Mouse (Mus musculus): ENCODE data around the gene Olfr141. TPM values are rescaled to one million over a fixed set of nuclear protein-coding genes. Genes with fewer than 3 reads are reported as not detected.

The Olfr141 gene
- polyA plus RNA-seq (2012; rRNA removed), result not detected in 2 replicates

DNA sequence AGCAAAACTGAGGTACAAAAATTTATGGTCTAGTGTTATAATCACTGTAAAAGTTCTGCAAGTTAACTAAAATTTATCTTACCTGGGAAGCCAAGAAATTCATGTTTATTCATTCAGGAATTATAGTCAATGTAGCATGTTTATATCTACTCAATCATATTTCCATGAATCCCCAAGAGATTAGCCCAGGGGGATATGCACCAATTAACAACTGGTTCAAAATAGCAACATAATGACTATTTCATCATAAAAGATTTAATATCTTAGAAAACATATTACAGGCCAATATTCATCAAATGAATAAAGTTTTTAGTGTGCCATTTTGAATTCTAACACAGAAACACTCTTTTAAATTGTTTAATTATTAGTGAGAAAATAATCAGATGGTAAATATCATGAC lies at the start of gene Olfr141:
Gene Olfr141, minus strand, starts transcription at position 101 of the 400 bp plus-strand sequence.
- no peaks in the 10 kb centered on the region for H3K4me1 ChIP-seq (ENCODE audit: control insufficient read depth, insufficient read depth, low read length)

GRCm38 (mm10) chr2:86851596-86851995 lies 41.8 kb upstream of the Olfr141 start, which contains the start of gene Olfr1095:
Olfr1095 (minus strand) TSS chr2:86851696.
- TF ChIP-seq POLR2A (IDR thresholded peaks at IDR 0.05; ENCODE audit: borderline replicate concordance, extremely low read depth, low read depth, low read length) (no peak), CTCF (IDR thresholded peaks at IDR 0.05; ENCODE audit: insufficient read depth, low read length) (no peak)
- no peak for DNase-seq
- WGBS, result 86% methylated on average over 3 of the region's 3 CpGs
- no peaks in the 10 kb centered on the region for H3K4me1 ChIP-seq (ENCODE audit: control insufficient read depth, insufficient read depth, low read length)
- no peak within 1 kb of the TSS for H3K4me3 ChIP-seq (replicated peaks; ENCODE audit: extremely low read depth, low read depth, low read length)

More for the DNA sequence above, at the start of gene Olfr141:
- no peak within 1 kb of the TSS for H3K4me3 ChIP-seq (replicated peaks; ENCODE audit: extremely low read depth, low read depth, low read length)
- no peak for DNase-seq
- no peak for TF ChIP-seq POLR2A (IDR thresholded peaks at IDR 0.05; ENCODE audit: borderline replicate concordance, extremely low read depth, low read depth, low read length)
- no peak for TF ChIP-seq CTCF (IDR thresholded peaks at IDR 0.05; ENCODE audit: insufficient read depth, low read length)

GRCm38 (mm10) chr2:86824363-86824762 lies 14.5 kb upstream of the Olfr141 start, which contains the start of gene Olfr1094:
Olfr1094 (plus strand) TSS chr2:86824663.
- no peak for TF ChIP-seq POLR2A (IDR thresholded peaks at IDR 0.05; ENCODE audit: borderline replicate concordance, extremely low read depth, low read depth, low read length)
- TF ChIP-seq CTCF (IDR thresholded peaks at IDR 0.05; ENCODE audit: insufficient read depth, low read length), result no peak
- DNase-seq, result no peak
- Histone ChIP-seq H3K4me3 (replicated peaks; ENCODE audit: extremely low read depth, low read depth, low read length) (no peak within 1 kb of the TSS), H3K4me1 (ENCODE audit: control insufficient read depth, insufficient read depth, low read length) (no peaks in the 10 kb centered on the region)

DNA sequence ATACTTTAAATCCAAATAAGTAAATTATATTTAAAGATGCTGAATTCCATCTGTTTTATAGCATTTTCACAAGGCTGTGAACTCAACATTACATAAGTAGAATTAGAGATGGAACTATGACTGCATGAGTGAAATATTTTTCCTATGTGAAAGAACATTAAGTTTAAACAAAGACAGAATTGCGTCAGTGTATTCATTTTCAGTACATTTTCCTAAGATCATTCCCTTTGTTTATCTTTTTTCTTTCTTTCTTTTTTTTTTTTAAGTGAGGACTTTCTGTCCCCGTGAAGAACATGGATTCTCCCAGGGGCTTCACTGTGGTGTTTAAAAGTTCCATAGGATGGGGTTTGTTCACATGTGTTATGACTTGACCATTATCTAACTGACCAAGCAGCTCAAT lies 27.6 kb downstream of the Olfr141 start, which contains the start of gene Olfr1093:
Gene Olfr1093, plus strand, starts transcription at position 301 of the 400 bp plus-strand sequence.
- whole genome bisulfite sequencing, result 60% methylated on average over 2 of the region's 2 CpGs
- DNase-seq, result no peak
- TF ChIP-seq CTCF (IDR thresholded peaks at IDR 0.05; ENCODE audit: insufficient read depth, low read length) (no peak), POLR2A (IDR thresholded peaks at IDR 0.05; ENCODE audit: borderline replicate concordance, extremely low read depth, low read depth, low read length) (no peak)
- Histone ChIP-seq H3K4me3 (replicated peaks; ENCODE audit: extremely low read depth, low read depth, low read length) (no peak within 1 kb of the TSS), H3K4me1 (ENCODE audit: control insufficient read depth, insufficient read depth, low read length) (no peaks in the 10 kb centered on the region)

GRCm38 (mm10) chr2:86761050-86761449 lies 48.8 kb downstream of the Olfr141 start:
- no peak for DNase-seq
- Histone ChIP-seq H3K4me3 (replicated peaks; ENCODE audit: extremely low read depth, low read depth, low read length) (no peak overlapping the region), H3K4me1 (ENCODE audit: control insufficient read depth, insufficient read depth, low read length) (no peaks in the 10 kb centered on the region)
- 97% methylated on average over 6 of the region's 6 CpGs for WGBS
- TF ChIP-seq CTCF (IDR thresholded peaks at IDR 0.05; ENCODE audit: insufficient read depth, low read length) (no peak), POLR2A (IDR thresholded peaks at IDR 0.05; ENCODE audit: borderline replicate concordance, extremely low read depth, low read depth, low read length) (no peak)

GRCm38 (mm10) chr2:86758893-86759292 lies 50.9 kb downstream of the Olfr141 start, which contains the start of gene Olfr1090:
Olfr1090 (minus strand) TSS chr2:86758993.
- no peak within 1 kb of the TSS for H3K4me3 ChIP-seq (replicated peaks; ENCODE audit: extremely low read depth, low read depth, low read length)
- no peak for DNase-seq
- no peaks in the 10 kb centered on the region for H3K4me1 ChIP-seq (ENCODE audit: control insufficient read depth, insufficient read depth, low read length)
- WGBS, result 80% methylated on average over 1 of the region's 1 CpGs
- TF ChIP-seq CTCF (IDR thresholded peaks at IDR 0.05; ENCODE audit: insufficient read depth, low read length), result no peak
- TF ChIP-seq POLR2A (IDR thresholded peaks at IDR 0.05; ENCODE audit: borderline replicate concordance, extremely low read depth, low read depth, low read length), result no peak

Other genes starting within 250 kb of the Olfr141 start
- not detected in 2 replicates for gene Olfr1082, start 211.1 kb downstream of the Olfr141 start, polyA plus RNA-seq (2012; rRNA removed)
- not detected in 2 replicates for gene Olfr1084, start 170.3 kb downstream of the Olfr141 start, polyA plus RNA-seq (2012; rRNA removed)
- not detected in 2 replicates for gene Olfr1085, start 148.0 kb downstream of the Olfr141 start, polyA plus RNA-seq (2012; rRNA removed)
- not detected in 2 replicates for gene Olfr1086, start 129.9 kb downstream of the Olfr141 start, polyA plus RNA-seq (2012; rRNA removed)
- gene Olfr1087, start 111.6 kb downstream of the Olfr141 start, polyA plus RNA-seq (2012; rRNA removed), result not detected in 2 replicates
- gene Olfr1089, start 76.3 kb downstream of the Olfr141 start, polyA plus RNA-seq (2012; rRNA removed), result not detected in 2 replicates
- gene Olfr1090, start 51.0 kb downstream of the Olfr141 start, polyA plus RNA-seq (2012; rRNA removed), result not detected in 2 replicates
- gene Olfr1093, start 27.5 kb downstream of the Olfr141 start, polyA plus RNA-seq (2012; rRNA removed), result not detected in 2 replicates
- not detected in 2 replicates for gene Olfr1094, start 14.6 kb upstream of the Olfr141 start, polyA plus RNA-seq (2012; rRNA removed)
- not detected in 2 replicates for gene Olfr1095, start 41.7 kb upstream of the Olfr141 start, polyA plus RNA-seq (2012; rRNA removed)
- not detected in 2 replicates for gene Gm13723, start 64.8 kb upstream of the Olfr141 start, polyA plus RNA-seq (2012; rRNA removed)
- gene Olfr1097, start 82.2 kb upstream of the Olfr141 start, polyA plus RNA-seq (2012; rRNA removed), result not detected in 2 replicates
- not detected in 2 replicates for gene Olfr1098, start 114.5 kb upstream of the Olfr141 start, polyA plus RNA-seq (2012; rRNA removed)
- not detected in 2 replicates for gene Olfr1099, start 150.7 kb upstream of the Olfr141 start, polyA plus RNA-seq (2012; rRNA removed)
- gene Olfr1100, start 169.9 kb upstream of the Olfr141 start, polyA plus RNA-seq (2012; rRNA removed), result not detected in 2 replicates
- not detected in 2 replicates for gene Olfr1101, start 181.2 kb upstream of the Olfr141 start, polyA plus RNA-seq (2012; rRNA removed)
- not detected in 2 replicates for gene Olfr1102, start 188.4 kb upstream of the Olfr141 start, polyA plus RNA-seq (2012; rRNA removed)
- not detected in 2 replicates for gene Olfr1104, start 217.1 kb upstream of the Olfr141 start, polyA plus RNA-seq (2012; rRNA removed)
- gene Olfr1105, start 226.5 kb upstream of the Olfr141 start, polyA plus RNA-seq (2012; rRNA removed), result not detected in 2 replicates
- gene Olfr1106, start 242.3 kb upstream of the Olfr141 start, polyA plus RNA-seq (2012; rRNA removed), result not detected in 2 replicates

Measured in lung, adult 2 months (tissue).